Mouse (Mus musculus) c-Kit-negative CD71-positive TER-119-positive erythroid progenitor cells, embryonic 14.5 days (primary cell): ENCODE measurements at regions not wholly inside any gene's neighbourhood (a gene's known extent, or its start where the extent isn't known, plus 50 kb on each side); places are given as distances from the start of the nearest gene placed in this dataset.

ENCODE experiments used
- DNase-seq: peaks from one replicate; pipeline ENCODE4 v3.0.0-alpha.2; 2013; ENCODE audit warnings: low read depth, low spot score

GRCm38 (mm10) chr2:118031662-118032061, 80.0 kb upstream of the Thbs1 start:
- DNase-seq, result no peak

GRCm38 (mm10) chr2:118033377-118033776, 78.3 kb upstream of the Thbs1 start:
- no peak for DNase-seq

GRCm38 (mm10) chr2:118034026-118034425, 77.7 kb upstream of the Thbs1 start:
- no peak for DNase-seq

GRCm38 (mm10) chr2:118035333-118035732, 76.3 kb upstream of the Thbs1 start:
- no peak for DNase-seq

DNA sequence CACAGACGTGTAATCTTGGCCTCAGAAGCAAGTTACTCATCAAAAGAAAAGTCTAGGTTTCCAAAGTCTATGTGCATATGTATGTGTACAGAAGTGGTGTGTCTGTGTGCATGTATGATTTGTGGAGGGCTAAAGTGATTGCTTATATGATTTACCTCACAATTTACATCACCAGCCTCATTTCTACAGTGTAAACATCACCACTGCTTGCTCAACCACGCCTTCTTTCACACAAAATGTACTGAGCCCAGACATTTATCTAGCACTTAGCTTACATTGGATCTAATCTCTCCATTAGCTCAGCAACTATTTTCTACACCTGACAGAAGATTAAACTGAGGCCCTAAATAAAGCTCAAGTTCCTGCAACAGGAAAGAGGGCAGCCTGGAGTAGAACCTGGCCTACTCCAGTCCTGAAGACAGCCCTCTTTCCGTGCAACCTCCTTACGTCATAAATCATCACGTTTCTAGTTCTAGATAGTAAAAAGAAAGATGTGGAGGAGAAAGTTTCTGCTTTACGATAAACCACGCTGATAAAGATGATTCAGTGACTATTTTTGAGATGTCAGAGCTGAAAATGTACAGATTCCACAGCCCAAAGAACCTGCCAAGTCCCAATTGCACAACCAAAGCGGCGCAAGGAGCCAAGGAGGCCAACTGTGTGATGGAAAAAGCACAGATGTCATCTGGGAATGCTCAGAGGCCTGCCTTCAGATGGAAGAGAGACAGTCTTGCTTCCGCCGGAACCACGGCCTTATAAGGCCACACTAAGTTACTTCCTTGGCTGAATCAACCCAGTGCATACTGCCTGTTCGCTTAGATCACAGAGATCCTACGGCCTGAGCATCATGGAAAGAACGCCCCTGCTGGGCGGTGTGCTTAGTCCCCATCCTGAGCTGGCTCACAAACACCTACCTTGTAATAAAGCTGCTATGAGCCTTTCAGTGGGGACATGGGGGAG, 72.5 kb upstream of the Thbs1 start:
- DNase-seq, result no peak

- DNase-seq, result no peak
Measured at GRCm38 (mm10) chr2:118039819-118040206, 71.9 kb upstream of the Thbs1 start.

GRCm38 (mm10) chr2:118042380-118043055, 69.2 kb upstream of the Thbs1 start:
- DNase-seq, result no peak

- no peak for DNase-seq
Measured at GRCm38 (mm10) chr2:118044666-118045065, 67.0 kb upstream of the Thbs1 start.

- DNase-seq, result no peak
Measured at GRCm38 (mm10) chr2:118050326-118050725, 61.4 kb upstream of the Thbs1 start.

- no peak for DNase-seq
Measured at GRCm38 (mm10) chr2:118051610-118052009, 60.1 kb upstream of the Thbs1 start.

DNA sequence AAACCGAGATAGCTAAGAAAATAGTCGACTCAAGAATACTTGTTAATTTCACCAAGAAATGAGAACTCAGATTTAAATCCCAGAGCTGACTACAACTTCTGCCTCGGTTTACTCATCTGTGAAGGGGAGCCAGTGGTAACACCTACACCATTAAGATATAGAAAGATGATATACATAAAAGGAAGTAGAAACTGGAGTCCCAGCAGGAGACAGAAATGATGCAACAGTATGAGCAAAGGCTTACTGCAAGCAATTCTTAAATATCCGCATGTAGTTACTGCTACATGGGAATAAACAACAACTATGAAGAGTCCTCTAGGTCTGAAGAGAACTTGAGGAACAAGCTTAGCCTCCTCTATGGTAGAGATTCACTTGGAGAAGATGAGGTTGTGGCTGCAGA, 58.2 kb upstream of the Thbs1 start:
- no peak for DNase-seq

- no peak for DNase-seq
Measured at GRCm38 (mm10) chr2:118058654-118059395, 52.9 kb upstream of the Thbs1 start.

DNA sequence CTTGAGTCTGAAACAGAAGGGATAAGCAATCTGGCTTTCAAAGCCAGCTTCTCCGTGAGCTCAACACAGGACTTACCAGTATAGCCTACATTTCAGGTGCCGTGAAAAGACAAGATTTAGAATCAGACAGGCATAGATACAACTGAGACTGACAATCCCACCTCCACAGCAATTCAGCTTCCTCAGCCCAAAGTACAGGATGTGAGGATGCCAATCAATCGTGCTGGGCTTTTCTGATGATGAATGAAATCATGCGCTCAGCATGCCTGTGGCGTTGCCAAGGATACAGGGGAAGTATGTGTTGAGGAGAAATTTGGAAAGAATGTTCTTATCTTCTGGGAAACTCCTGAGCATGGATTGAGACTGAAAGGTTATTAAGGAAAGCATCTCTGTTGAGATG, 50.4 kb upstream of the Thbs1 start:
- no peak for DNase-seq
